Mouse (Mus musculus) ES-Bruce4 (cell line): ENCODE measurements around the gene Gnaq.

Experiments used
- CTCF ChIP-seq: IDR thresholded peaks from one replicate; pipeline ENCODE4 v1.8.1; 2011; ENCODE audit warnings: low read depth, low read length
- EP300 ChIP-seq: IDR thresholded peaks from 2 replicates; pipeline ENCODE4 v1.6.1; 2011; ENCODE audit warnings: low read depth, low read length; ENCODE audit not compliant: insufficient read depth
- POLR2A ChIP-seq: IDR thresholded peaks from one replicate; pipeline ENCODE4 v1.8.1; 2011; ENCODE audit warnings: low read length; ENCODE audit not compliant: insufficient read depth

DNA sequence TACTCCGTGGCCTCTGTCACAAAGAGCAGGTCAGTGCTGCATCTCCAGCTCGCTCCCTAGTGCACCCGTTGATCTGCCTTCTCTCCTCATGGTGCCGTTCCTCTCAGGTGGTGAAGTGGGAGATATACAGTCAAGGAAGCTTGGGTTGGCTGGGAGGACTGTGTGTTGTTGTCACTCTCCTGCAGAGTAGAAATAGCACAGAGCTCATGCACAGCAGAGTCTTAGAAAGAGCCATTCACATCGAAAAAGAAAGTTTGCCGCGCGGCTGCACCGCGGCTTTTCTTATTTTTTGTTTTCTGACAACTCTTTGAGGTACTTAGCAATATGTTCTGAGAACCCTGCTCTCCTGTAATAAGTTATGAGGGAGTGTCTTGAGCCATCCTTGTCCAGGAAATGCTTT, 10.4 kb downstream of the Gnaq start:
- no peak for TF ChIP-seq CTCF
- no peak for TF ChIP-seq EP300
- no peak for TF ChIP-seq POLR2A
